Mouse (Mus musculus) embryo, embryonic 11 days (tissue): ENCODE results near the gene Prss33.

Experiments used
- DNase-seq: peaks from one replicate; pipeline ENCODE4 v3.0.0-alpha.2; 2015

Prss33 gene

DNA sequence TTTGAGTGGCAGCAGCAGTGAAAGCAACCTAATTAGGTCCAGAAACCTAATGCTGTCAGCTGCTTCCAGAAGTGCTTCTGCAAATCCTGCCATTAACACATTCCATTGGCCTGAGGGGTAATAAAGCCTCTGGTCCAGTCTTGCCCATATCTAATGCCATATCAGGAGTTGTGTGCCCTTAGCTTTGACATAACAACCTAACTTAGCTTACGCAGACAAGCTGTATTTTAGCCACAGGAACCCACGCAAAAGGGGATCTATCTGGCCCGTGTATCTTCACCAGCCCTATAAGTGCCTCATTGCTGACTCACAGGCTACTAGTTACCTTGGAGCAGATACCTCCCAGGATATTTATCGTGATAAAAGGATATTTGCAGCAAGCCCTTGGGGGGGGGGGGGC, 10.3 kb downstream of the Prss33 start:
- no peak for DNase-seq

DNA sequence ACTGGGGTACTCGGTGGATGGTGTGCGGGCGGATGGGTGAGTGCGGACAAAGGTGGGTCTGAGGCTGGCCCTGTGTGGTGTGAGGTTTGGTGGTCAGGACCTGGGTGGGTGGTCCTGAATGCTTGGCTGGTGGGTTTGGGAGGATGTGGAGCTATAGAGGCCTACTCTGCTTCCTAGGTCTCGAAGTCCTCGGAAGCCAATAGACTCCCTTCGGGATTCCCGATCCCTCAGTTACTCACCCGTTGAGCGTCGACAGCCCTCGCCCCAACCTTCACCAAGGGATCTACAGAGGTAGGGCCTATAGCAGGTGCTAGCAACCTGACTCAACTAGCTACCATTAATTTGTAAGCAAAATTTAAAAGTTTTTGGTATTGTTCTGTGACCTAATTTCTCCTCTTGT, 12.2 kb downstream of the Prss33 start:
- no peak for DNase-seq

DNA sequence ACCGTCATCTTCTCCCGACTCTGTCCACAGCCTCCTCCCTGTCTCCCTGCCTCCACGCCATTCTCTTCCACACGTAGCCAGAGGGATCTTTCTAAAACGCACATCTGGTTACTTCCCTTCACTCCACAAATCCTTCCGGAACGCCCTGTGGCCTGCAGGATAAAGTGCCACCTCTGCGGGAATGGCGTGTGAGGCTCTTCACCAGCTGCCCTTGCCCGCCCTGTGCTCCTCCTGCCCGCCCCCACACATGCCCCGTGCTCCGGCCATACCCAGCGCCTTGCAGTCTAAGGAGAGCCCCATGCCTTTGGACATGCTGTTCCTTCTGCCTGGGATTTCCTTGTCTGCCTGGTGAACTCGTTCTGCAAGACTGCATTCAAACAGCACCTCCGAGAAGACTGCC, 12.8 kb downstream of the Prss33 start:
- DNase-seq: no peak

DNA sequence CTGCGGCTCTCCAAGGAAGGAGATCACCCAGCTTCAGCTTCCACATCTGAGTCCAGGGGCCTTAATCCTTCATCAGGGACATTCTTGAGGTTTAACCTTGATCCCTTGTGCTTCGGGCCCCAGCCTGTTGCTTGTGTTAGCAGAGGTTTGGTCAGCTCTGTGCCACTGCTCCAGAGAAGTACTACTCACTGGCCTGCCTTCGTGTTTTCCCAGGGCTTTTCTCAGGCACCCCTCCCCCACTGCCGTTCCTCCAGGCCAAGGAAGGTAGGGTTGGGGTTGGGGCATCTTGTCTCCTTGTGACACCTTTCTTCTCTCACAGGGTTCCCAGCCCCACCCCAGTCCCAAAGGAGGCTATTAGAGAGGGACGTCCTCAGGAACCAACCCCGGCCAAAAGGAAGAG, 13.8 kb downstream of the Prss33 start:
- no peak for DNase-seq

DNA sequence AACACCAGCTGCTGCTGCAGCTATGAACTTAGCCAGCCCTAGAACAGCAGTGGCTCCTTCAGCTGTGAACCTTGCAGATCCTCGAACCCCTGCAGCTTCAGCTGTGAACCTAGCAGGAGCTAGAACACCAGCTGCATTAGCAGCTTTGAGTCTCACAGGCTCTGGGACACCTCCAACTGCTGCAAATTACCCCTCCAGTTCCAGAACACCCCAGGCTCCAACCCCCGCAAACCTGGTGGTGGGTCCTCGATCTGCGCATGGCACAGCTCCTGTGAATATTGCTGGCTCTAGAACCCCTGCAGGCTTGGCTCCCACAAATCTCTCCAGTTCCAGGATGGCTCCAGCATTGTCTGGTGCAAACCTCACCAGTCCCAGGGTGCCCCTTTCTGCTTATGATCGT, 15.1 kb downstream of the Prss33 start:
- DNase-seq: no peak

DNA sequence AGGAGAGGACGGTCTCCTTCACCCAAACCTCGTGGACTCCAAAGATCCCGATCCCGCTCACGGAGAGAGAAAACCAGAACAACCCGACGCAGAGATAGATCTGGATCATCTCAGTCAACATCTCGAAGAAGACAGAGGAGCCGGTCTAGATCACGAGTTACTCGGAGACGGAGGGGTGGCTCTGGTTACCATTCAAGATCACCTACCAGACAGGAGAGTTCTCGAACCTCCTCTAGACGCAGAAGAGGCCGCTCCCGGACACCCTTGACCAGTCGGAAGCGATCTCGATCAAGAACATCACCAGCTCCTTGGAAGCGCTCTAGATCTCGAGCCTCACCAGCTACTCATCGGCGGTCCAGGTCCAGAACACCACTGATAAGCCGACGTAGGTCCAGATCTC, 16.6 kb downstream of the Prss33 start:
- no peak for DNase-seq

DNA sequence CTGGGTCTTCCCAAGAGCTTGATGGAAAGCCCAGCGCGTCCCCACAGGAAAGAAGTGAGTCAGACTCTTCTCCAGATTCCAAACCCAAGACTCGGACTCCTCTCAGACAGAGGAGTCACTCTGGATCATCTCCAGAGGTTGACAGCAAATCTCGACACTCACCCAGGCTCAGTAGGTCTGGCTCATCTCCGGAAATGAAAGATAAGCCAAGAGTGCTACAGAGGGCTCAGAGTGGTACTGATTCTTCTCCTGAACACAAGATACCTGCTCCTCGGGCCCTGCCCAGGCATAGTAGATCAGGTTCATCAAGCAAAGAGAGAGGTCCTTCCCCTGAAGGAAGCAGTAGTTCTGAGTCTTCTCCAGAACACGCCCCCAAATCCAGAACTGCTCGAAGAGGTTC, 17.3 kb downstream of the Prss33 start:
- DNase-seq: no peak

DNA sequence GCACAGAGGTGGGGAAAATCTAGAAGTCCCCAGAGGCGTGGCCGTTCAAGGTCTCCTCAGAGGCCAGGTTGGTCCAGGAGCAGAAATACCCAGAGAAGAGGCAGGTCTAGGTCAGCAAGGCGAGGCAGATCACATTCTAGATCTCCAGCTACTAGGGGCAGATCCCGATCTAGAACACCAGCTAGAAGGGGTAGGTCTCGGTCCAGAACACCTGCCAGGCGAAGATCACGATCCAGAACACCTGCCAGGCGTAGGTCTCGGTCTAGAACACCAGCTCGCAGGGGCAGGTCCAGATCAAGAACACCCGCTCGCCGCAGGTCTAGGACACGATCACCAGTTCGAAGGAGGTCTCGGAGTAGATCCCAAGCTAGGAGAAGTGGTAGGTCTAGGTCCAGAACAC, 20.2 kb downstream of the Prss33 start:
- DNase-seq: no peak

DNA sequence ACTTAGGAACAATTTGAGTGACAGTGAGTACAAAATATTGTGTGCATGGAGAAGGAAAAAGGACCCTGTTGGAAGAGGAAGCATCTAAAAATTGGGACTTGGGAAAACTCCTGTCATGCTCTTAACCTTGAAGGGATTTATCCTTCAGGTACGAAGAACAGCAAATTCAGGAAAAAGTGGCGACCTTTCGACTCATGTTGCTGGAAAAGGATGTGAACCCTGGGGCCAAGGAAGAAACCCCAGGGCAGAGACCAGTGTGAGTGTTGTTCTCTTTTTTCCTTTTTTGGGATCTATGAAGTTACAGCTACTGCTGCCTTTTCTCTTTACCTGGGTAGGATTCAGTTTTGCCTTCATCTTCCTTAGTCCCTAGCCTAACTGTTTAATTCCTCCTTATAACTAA, 27.9 kb downstream of the Prss33 start:
- DNase-seq: no peak

DNA sequence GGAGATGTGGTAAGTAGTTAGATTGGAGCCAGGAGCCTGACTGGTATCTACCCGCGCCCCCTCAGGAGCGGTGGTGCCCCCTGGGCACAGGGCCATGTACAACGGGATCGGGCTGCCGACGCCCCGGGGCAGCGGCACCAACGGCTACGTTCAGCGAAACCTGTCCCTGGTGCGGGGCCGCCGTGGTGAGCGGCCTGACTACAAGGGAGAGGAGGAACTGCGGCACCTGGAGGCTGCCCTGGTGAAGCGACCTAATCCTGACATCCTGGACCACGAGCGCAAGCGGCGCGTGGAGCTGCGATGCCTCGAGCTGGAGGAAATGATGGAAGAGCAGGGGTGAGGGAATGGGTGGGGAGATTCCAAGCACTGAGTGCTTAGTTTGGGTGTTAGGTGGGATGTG, 29.0 kb downstream of the Prss33 start:
- no peak for DNase-seq

DNA sequence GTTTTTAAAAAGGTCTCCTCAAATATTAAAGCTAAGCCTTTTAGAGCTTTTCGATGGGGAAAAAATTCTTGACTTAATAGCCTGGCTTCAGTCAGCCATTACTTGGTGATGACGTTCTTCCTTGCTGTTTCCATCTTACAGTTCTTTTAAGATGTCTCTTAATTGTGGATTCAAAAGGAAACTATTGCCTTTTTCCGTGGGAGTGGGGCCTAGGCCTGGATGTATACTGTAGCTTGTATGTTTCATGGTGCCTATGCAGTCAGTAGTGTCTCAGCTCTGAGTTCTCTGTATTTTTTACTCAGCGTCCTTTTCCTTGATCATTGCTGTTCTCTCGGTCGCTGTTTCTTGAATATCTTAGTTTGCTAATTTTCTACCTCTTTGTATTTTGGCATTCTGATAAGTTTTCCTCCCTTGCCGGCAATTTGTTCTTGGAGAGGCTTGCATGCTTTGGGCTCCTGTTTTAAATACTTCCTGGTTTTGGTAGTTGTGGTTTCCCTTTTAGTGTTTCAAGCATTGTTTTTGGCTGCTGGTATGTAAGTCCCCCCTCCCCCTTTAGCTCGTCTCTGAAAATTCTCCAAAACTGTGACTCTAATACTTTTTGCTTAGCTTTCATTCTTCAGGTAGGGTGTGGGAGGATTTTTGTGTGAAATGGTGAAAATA, 31.3 kb downstream of the Prss33 start:
- no peak for DNase-seq

DNA sequence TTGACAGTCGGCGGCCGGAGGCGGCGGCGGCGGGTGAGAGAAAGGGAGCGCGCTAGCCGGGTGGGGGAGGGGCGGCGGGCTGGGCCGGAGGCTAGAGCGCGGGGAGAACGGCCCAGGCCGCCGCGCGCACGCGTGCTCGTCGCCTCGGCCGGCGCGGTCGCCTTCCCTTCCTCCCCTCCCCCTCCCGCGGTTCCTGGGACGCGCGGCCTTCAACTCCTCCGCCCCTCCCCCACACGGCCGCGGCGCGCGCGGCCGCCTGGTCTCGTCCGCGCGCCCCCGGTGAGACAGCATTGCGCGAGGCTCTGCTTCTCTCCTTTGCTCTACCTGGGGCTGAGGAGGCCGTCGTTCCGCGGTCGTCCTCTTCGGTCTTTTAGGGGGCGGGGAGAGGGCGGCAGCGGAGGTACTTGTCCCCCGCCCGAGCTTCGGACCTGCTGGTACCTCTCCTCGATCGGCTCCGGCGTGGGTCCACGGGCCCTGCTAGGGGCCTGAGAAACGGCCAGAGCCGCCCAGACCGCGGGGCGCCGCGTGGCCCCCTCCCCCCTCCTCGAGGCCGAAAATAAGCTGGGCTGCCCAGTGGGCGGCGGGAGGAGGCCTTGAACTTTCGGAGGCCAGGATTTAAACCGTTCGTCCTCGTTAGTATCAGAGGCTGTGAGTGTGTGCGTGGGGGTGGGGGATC, 32.4 kb downstream of the Prss33 start:
- peak; percentile 95 for DNase-seq

DNA sequence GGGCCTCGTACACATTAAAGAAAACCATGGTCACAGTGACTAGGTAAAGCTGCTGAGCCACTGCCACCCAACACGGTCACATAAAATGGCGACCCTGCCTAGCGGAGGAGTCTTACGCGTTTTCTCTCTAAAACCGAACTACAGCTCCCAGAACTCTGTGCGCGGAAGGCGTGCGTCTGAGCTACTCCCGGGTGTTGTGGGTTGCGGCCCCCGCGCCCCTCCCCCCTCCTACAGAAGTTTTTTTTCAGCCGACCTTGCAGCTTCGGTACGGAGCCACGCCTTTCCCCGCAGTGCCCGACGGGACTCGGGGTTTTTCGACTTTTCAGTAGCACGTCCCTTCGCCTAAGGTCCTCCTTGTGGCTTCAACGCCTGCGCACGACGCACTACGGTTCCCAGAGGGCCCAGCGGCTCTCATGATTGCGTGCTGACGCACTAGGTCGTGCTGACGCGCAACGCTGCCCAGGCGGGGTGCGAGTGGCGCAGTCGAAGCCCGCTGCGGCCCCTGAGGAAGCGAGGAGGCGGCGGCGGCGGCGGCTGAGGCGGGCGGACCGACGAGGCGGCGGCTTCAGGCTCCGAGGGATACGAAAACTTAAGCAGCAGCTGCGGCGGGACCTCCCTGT, 33.0 kb downstream of the Prss33 start:
- peak; percentile 100 for DNase-seq

DNA sequence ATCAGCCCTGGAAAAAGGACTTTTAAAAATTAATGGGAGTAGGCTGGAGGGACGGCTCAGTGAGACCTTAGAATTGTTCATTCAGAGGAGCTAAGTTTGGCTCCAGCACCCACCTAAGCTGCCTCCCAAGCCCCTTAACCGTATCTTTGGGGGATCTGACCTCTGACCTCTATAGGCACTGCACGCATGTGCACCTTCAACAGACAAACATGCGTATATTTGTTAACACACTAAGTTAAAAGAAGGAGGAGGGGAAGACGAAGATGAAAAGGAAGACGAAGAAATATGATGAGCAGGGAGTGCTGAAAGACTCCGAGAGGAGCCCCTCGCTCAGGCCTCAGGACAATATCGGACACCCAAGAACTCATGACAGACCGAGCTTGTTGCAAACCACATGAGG, 34.2 kb downstream of the Prss33 start:
- no peak for DNase-seq

DNA sequence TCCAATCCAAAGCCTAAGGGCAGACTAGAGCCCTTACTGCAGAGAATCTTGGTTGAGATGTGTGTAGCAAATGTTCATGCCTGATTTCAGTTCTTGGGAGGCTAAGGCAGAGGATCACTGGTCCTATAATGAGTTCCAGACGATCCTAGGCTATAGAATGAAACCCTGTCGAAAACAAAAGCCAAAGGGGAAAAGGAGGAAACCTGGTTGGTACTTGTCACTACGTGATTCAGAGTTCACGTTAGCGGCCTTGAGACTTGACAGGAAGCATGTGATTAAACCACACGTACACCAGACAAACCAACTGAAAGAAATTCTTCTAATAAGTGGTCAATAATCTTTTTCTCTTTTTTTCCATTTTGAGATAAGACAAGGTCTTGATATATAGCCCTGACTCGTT, 38.5 kb downstream of the Prss33 start:
- DNase-seq: no peak

DNA sequence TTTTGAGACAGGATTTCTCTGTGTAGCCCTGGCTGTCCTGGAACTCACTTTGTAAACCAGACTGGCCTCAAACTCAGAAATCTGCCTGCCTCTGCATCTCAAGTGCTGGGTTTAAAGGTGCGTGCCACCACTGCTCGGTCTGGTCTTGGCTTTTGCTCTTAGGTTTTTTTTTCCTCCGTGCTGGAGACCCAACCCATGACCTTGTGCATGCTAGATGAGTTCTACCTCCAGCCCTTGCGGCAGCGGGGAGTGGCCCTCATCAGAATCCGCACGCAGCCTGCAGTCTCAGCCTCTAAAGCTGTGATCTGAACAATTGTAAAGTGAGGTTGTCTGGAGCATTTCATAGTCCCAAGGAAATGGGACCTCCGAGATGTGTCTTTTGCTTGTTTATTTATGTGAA, 40.5 kb downstream of the Prss33 start:
- DNase-seq: no peak

DNA sequence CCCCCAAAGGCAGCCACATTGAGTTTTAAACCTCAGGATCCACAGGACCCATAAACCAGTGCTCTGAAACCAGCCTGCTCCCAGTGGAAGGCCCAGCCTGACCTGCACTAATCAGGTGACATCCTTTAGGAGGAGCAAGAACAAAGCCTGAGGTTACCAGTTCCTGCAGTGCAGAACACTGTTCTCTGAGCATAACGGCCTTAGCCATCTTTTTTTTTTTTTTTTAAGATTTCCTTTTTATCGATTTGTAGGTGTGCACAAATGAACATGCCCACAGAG, 44.8 kb downstream of the Prss33 start:
- no peak for DNase-seq

DNA sequence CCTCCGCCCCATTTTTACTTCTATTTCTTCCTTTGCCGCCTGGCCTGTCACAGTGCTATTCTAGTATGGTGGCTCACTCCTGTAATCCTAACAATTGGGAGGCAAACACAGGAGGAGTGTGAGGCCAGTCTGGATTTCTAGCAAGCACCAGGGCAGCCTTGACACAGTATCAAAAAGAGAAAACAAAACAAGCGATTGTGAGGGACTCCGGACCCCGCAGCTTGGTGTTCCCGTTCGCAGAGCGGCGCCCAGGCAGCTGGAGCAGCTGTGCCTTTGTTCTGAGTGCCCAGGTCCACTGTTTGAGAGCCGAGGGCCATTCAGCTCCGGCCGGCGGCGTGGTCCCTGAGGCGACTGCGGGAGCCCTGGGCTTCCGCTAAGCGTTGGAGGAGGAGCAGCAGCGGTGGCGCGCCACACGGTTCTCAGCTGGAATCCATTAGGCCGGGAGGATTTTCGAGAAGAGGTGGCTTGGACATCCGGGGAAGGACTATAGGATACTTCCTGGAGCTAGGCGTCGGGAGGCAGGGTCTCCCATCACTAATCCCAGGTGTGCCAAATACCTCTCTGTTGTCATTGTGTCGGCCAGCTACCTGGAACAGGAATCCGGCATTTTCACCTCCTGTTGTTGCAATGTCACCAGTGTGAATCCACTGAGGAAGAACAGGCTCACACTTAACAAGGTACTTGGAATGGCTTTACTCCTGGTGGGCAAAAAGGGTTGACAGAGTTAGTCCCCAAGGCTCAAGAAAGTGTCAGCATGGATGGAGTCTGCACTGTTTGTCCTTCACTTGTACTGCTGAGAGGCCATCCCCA, 45.4 kb downstream of the Prss33 start, which contains the start of gene Srrm2:
Gene Srrm2, plus strand, starts transcription at position 264 of the 810 bp plus-strand sequence.
- DNase-seq: peak; percentile 86

DNA sequence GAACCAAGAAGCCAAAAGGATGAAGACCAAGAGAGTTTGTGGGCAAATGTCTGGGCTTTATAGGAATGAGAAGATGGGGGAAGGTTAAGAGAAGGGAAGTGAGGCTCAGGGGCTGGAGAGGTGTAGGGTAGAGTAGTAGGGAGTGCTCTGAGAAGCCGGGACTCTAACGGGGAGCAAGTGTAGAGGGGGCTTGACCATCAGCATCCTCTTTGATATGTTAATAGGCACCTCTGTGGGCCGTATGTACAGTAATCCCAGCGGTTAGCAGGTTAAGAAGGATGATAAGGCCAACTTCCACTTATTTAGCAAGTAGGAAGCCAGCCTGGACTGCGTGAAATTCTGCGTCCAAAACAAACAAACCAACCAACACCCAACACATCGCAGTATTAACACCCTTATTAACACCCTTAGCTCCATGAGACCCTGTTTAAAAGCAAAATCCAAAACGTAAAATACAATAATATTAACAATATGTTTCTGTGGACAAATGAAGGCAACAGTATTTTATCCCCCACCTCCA, 46.0 kb downstream of the Prss33 start:
- peak; percentile 18 for DNase-seq

DNA sequence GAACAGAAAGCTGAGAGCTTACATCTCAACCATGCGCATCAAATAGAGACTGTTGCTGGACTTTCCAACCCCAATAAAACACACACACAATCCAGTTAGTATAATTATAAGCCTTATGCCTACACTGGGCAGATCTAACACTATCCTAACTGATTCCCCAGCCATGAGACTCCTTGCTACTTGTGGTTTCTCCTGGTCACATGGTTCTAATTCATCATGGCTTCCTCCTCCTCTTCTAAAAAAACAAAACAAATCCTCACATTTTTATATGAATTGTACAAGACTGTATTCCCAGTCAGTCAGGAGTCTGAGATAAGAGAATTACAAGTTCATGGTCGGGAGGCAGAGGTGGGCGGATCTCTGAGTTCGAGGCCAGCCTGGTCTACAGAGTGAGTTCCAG, 46.9 kb downstream of the Prss33 start:
- DNase-seq: no peak

DNA sequence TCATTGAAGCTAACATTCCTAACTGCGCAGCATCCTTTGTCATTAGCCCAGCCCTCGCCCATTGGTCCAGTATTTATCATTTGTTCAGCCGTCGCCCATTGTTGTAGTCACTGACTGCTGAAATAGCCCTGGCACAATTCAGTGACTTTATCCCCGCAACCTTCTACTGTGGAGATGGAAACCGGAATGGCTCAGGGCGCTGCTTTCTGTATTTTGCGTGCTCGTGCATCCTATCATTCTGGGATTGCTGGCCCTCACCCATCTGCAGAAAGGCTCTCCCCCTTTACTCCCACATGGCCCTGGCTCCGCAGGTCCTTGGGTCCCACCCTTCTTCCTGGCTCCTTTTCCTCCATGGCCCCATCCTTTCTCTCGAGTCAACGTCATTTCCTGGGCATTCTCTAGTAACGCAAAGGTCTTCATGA, 49.3 kb downstream of the Prss33 start:
- peak; percentile 58 for DNase-seq

DNA sequence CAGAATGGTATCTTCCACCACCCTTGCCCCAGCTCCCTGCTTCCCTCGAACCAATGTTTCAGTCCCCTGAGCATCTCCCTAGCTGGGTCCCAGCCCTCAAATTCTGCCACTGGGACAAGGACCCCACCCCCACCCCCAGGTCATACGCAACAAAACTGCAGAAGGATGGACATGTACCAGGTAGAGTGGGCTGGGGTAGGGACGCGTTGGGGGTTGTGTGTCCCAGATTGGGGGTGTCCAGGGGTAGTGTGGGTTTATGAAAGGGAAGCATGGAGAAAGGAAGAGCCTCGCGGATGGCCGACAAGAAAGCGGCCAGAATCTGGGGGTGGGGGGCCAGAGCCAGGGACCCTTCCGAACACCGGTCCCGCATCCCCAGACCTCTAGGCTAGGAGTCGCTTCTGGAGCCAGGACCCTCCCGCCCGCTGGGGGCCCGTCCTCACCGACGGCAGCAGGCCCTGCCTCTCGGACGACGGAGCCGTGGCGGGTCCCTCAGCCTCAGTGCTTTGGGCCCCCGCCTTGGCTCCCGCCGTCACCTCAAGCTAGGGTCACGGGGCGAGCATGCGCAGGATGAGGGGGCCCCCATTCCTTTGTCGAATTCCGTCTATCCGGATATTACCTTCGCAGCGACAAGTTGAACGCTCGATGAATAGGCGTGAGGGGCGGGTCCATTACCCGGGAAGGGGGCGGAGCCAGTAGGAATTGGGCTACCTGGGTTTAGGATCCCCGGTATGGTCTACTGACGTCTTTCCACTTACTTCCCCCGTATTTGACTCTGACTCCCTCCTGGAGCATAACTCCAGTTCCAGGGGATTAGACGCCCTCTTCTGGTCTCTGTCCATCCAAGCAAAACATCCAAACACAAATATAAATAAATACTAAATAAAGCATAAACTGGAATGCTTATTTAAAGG, 50.0 kb downstream of the Prss33 start, which contains the start of gene Flywch2:
Gene Flywch2, minus strand, starts transcription at position 521 of the 911 bp plus-strand sequence.
- peak; percentile 89 for DNase-seq
